Mouse (Mus musculus) frontal cortex, postnatal 36 days (tissue): Measurements from ENCODE around the gene Lcat.

Experiments
- DNase-seq, 2 experiments: peaks; one replicate each; pipeline ENCODE4 v3.0.0; 2022; ENCODE audit warnings: low spot score in 2 of 2

Gene Lcat

DNA sequence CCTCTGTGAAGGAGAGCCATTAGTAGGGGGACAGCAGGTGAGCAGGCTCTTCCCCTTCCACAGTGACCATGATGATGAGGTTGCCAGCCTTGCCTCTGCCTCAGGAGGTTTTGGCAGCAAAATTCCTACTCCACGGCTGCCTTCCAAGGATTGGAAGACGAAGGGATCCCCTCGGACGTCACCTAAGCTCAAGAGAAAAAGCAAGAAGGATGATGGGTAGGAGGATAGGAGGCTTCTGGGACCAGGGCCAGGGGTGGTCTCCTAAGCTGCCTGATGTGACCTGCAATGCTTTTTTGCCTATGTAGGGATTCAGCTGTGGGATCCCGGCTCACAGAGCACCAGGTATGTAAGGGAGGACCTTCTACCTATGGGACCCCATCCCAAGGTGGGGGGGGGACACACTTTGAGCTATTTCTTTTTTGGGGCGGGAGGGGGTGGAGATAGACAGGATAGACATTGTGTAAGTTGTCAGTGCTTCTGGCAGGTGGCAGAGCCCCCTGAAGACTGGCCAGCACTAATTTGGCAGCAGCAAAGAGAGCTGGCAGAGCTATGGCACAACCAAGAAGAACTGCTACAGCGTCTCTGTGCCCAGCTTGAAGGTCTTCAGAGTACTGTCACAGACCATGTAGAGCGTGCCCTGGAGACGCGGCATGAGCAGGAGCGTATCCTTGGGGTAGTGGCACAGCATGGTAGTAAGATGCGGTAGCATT is 53.3 kb downstream of the Lcat start:
- no peak for DNase-seq
